Mouse (Mus musculus): ENCODE data around the gene Gm49388. TPM values are rescaled to one million over a fixed set of nuclear protein-coding genes. Genes with fewer than 3 reads are reported as not detected.

The Gm49388 gene
- polyA plus RNA-seq, 1 experiment from 2014 or later: not detected

DNA sequence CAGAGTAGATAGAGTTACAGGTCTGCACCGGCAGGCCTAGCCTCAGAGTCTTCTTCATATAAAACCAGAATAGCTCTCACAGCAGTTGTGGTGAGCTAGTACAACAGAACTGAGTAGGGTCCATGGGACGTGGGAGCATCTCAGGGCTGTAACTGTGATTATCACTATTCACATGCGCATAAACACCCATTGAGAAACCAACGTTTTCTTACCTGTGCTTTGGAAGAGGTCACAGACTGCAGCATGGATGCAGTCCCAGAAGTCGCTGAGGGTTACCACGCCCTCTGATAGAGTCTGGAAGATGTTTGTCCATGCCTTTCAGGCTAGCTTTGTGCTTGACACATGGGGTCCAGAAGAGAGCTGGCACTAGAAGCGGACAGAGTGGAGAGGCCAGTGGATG is 31.7 kb upstream of the Gm49388 start:
- no peak overlapping the region for H3K9ac ChIP-seq (replicated peaks; ENCODE audit: low read depth)
- no peaks in the 10 kb centered on the region; the same call in 1 of the 2 replicates for H3K36me3 ChIP-seq (ENCODE audit: insufficient read depth, low read length)
- 81% methylated on average over 7 of the region's 7 CpGs for WGBS
- no peak for ATAC-seq
- no peak for DNase-seq (ENCODE audit: low spot score)
- no peak overlapping the region for H3K4me2 ChIP-seq (replicated peaks; ENCODE audit: low read depth, low read length)
- H3K4me3 ChIP-seq (ENCODE audit: low read depth, low read length): no peak overlapping the region
- no peaks in the 10 kb centered on the region for H3K27me3 ChIP-seq (replicated peaks; ENCODE audit: insufficient read depth, low read length)
- no peak for TF ChIP-seq CTCF (IDR thresholded peaks at IDR 0.05)
- no peak for TF ChIP-seq EP300 (IDR thresholded peaks at IDR 0.05)
- H3K9me3 ChIP-seq (ENCODE audit: low read length): no peaks in the 10 kb centered on the region
- no peaks in the 10 kb centered on the region for H3K4me1 ChIP-seq (ENCODE audit: insufficient read depth, low read depth, low read length)
- no peak overlapping the region for H3K27ac ChIP-seq (ENCODE audit: low read length)

DNA sequence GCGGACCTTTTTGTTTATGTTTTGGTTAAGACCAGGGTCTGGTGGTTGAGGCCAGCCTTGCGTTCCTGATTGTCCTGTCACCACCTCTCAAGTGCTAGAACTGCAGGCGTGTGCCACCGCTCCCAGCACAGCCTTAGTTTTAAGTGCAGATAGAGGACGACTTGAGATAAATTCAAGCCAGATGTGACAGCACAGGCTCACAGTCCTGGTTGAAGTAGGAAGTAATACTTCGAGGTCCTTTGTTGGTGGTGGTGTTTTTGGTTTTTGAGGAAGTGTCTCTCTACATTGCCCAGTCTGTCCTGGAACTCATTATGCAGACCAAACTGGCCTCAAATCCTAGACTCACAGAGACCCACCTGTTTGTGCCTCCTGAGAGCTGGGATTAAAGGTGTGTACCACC is 25.7 kb upstream of the Gm49388 start:
- DNase-seq (ENCODE audit: low spot score) (peak; percentile 7), ATAC-seq (no peak)
- Histone ChIP-seq H3K36me3 (ENCODE audit: insufficient read depth, low read length) (no peaks in the 10 kb centered on the region), H3K27ac (ENCODE audit: low read length) (0 out of 2 replicates have a peak overlapping the region, but pooled peaks have one; percentile 4), H3K4me3 (ENCODE audit: low read depth, low read length) (no peak overlapping the region), H3K27me3 (replicated peaks; ENCODE audit: insufficient read depth, low read length) (no peaks in the 10 kb centered on the region), H3K9me3 (ENCODE audit: low read length) (no peaks in the 10 kb centered on the region), H3K4me2 (replicated peaks; ENCODE audit: low read depth, low read length) (no peak overlapping the region), H3K4me1 (ENCODE audit: insufficient read depth, low read depth, low read length) (no peaks in the 10 kb centered on the region), H3K9ac (replicated peaks; ENCODE audit: low read depth) (no peak overlapping the region)
- TF ChIP-seq EP300 (IDR thresholded peaks at IDR 0.05) (no peak), CTCF (IDR thresholded peaks at IDR 0.05) (no peak)
- WGBS: 42% methylated on average over 6 of the region's 6 CpGs

DNA sequence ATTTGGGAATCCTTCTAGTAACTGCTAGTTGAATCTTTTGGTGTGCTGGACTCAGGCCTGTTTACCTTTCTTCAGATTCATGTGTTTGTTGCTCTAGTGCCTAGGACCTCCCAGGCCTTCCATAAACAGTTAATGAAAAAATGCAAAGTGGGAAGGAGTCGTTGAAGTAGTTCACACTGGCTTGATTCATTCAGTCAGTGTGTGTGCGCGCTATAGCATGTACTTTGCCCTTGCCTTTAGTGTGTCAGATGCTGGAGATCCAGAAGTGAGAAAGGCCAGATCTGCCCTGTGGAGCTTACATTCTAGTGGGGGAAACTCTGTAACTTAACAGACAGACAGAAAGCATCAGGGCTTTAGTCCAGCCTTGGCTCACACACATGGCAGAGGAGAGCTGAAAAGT is 24.9 kb upstream of the Gm49388 start:
- Histone ChIP-seq H3K4me2 (replicated peaks; ENCODE audit: low read depth, low read length) (no peak overlapping the region), H3K27me3 (replicated peaks; ENCODE audit: insufficient read depth, low read length) (no peaks in the 10 kb centered on the region), H3K9ac (replicated peaks; ENCODE audit: low read depth) (no peak overlapping the region), H3K9me3 (ENCODE audit: low read length) (no peaks in the 10 kb centered on the region), H3K4me1 (ENCODE audit: insufficient read depth, low read depth, low read length) (no peaks in the 10 kb centered on the region), H3K36me3 (ENCODE audit: insufficient read depth, low read length) (no peaks in the 10 kb centered on the region), H3K4me3 (ENCODE audit: low read depth, low read length) (no peak overlapping the region), H3K27ac (ENCODE audit: low read length) (no peak overlapping the region)
- ATAC-seq (no peak), DNase-seq (ENCODE audit: low spot score) (no peak)
- WGBS: 75% methylated on average over 3 of the region's 3 CpGs
- no peak for TF ChIP-seq CTCF (IDR thresholded peaks at IDR 0.05)
- TF ChIP-seq EP300 (IDR thresholded peaks at IDR 0.05): no peak

DNA sequence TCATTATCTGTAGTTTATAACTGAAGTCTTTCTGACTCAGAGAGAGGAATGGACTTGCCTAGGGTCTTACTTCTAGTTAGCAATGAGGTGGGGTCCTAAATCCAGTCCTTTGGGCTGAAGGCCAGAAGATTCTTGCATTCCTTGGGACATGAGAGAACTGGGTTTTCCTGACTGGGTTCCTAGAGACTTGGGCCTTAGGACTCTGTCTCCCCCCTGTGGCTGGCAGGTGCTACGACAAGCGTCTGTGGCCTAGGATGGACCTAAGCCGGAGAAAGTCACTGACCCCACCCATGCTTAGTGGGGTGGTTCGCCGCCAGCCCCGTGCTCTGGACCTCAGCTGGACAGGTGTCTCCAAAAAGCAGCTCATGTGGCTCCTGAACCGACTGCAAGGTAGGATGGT is 24.4 kb upstream of the Gm49388 start:
- H3K4me3 ChIP-seq (ENCODE audit: low read depth, low read length): no peak overlapping the region
- H3K36me3 ChIP-seq (ENCODE audit: insufficient read depth, low read length): no peaks in the 10 kb centered on the region
- no peaks in the 10 kb centered on the region for H3K9me3 ChIP-seq (ENCODE audit: low read length)
- peak; percentile 97 for TF ChIP-seq CTCF (IDR thresholded peaks at IDR 0.05)
- no peak for TF ChIP-seq EP300 (IDR thresholded peaks at IDR 0.05)
- ATAC-seq (peak; percentile 80), DNase-seq (ENCODE audit: low spot score) (peak; percentile 90)
- no peaks in the 10 kb centered on the region for H3K27me3 ChIP-seq (replicated peaks; ENCODE audit: insufficient read depth, low read length)
- no peak overlapping the region for H3K9ac ChIP-seq (replicated peaks; ENCODE audit: low read depth)
- no peak overlapping the region for H3K4me2 ChIP-seq (replicated peaks; ENCODE audit: low read depth, low read length)
- 21% methylated on average over 7 of the region's 7 CpGs for WGBS
- H3K27ac ChIP-seq (ENCODE audit: low read length): no peak overlapping the region
- no peaks in the 10 kb centered on the region for H3K4me1 ChIP-seq (ENCODE audit: insufficient read depth, low read depth, low read length)

DNA sequence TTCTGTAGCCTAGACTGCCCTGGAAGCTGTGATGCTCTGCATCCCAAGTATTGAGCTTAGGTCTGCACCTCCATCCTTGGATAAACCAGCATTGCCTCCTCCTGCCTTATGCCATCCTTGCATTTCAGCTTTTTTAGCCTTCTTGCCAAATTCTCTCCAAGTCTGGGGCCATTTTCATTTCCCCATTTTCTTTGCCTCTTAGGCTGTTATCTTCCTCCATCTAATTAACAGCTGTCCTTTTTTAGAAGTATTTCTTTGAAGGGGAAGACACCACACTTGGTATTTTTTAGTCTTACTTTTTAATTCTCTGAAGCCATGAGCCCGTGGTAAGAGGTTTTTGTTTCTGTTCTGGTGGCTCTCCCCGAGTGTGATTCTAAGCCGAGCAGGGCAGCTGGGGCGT is 21.8 kb upstream of the Gm49388 start:
- H3K9me3 ChIP-seq (ENCODE audit: low read length): no peaks in the 10 kb centered on the region
- TF ChIP-seq CTCF (IDR thresholded peaks at IDR 0.05) (no peak), EP300 (IDR thresholded peaks at IDR 0.05) (no peak)
- H3K4me1 ChIP-seq (ENCODE audit: insufficient read depth, low read depth, low read length): no peaks in the 10 kb centered on the region
- no peaks in the 10 kb centered on the region for H3K27me3 ChIP-seq (replicated peaks; ENCODE audit: insufficient read depth, low read length)
- no peak overlapping the region for H3K27ac ChIP-seq (ENCODE audit: low read length)
- no peaks in the 10 kb centered on the region for H3K36me3 ChIP-seq (ENCODE audit: insufficient read depth, low read length)
- no peak overlapping the region for H3K9ac ChIP-seq (replicated peaks; ENCODE audit: low read depth)
- no peak overlapping the region for H3K4me2 ChIP-seq (replicated peaks; ENCODE audit: low read depth, low read length)
- ATAC-seq: no peak
- WGBS: 89% methylated on average over 4 of the region's 4 CpGs
- no peak for DNase-seq (ENCODE audit: low spot score)
- no peak overlapping the region for H3K4me3 ChIP-seq (ENCODE audit: low read depth, low read length)

DNA sequence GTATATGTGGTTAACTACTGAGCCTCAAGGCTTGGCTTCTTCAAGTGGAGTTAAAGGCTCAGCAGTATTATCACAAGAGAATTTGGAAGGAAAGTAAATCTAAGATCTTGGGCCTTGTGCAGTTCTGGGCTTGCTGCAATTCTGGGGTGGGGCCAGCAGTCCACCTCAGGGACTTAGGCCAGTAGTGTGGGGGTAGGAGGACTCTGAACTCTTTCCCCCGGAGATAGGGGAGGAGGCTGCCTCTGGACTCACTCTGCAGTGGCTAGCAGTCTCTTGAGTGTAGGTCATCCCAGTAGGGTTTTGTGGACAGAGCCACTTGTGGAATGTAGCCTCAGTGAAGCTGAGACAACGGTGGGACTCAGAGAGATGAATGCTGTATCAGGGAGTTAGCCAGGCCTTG is 19.7 kb upstream of the Gm49388 start:
- Histone ChIP-seq H3K36me3 (ENCODE audit: insufficient read depth, low read length) (no peaks in the 10 kb centered on the region), H3K27me3 (replicated peaks; ENCODE audit: insufficient read depth, low read length) (no peaks in the 10 kb centered on the region), H3K27ac (ENCODE audit: low read length) (no peak overlapping the region), H3K9ac (replicated peaks; ENCODE audit: low read depth) (no peak overlapping the region), H3K4me1 (ENCODE audit: insufficient read depth, low read depth, low read length) (peaks cover 3% of the 10 kb centered on the region), H3K4me2 (replicated peaks; ENCODE audit: low read depth, low read length) (no peak overlapping the region), H3K4me3 (ENCODE audit: low read depth, low read length) (no peak overlapping the region), H3K9me3 (ENCODE audit: low read length) (no peaks in the 10 kb centered on the region)
- no peak for TF ChIP-seq CTCF (IDR thresholded peaks at IDR 0.05)
- WGBS: 77% methylated on average over 2 of the region's 2 CpGs
- DNase-seq (ENCODE audit: low spot score) (no peak), ATAC-seq (no peak)
